In genomic region chr11:97401686-97402435, GRCm38 (mm10) we compare ENCODE assay signal across 12 mouse cellular contexts. TPM values are rescaled to one million over a fixed set of nuclear protein-coding genes. Genes with fewer than 3 reads are reported as not detected.
DNase-seq lines count a peak whose midpoint lies in the region; ATAC-seq lines count a peak whose summit lies in the region.
"Had no signal": no experiment of that assay in that cellular context is flagged by ENCODE, and none has a peak within 500 bp of the region (broad histone marks: within the 10 kb centered on the region; RNA-seq: fewer than 3 reads in every experiment).

No protein-coding gene starts in this region.

- no peaks in the 10 kb centered on the region for H3K9me3 ChIP-seq in heart, embryonic 13.5 days
- no peaks in the 10 kb centered on the region for H3K9me3 ChIP-seq in neural tube, embryonic 13.5 days
- H3K9me3 ChIP-seq in neural tube, embryonic 15.5 days (replicated peaks): no peaks in the 10 kb centered on the region
- no peaks in the 10 kb centered on the region for H3K9me3 ChIP-seq in forebrain, embryonic 16.5 days (ENCODE audit: control insufficient read depth, low read length)
- H3K9me3 ChIP-seq: embryonic facial prominence, embryonic 12.5 days had no signal

- H3K27ac ChIP-seq in heart, embryonic 13.5 days (replicated peaks): peak overlapping the region; percentile 32; the same call in 1 of the 2 replicates
- peak overlapping the region; percentile 57; the same call in 1 of the 2 replicates for H3K27ac ChIP-seq in neural tube, embryonic 13.5 days (replicated peaks)
- no peak overlapping the region for H3K27ac ChIP-seq in neural tube, embryonic 15.5 days (replicated peaks)
- peak overlapping the region; percentile 65 for H3K27ac ChIP-seq in forebrain, embryonic 16.5 days (ENCODE audit: low read length)

- H3K27me3 ChIP-seq in heart, embryonic 13.5 days (replicated peaks): no peaks in the 10 kb centered on the region
- peaks cover 19% of the 10 kb centered on the region; the same call in 1 of the 2 replicates for H3K27me3 ChIP-seq in neural tube, embryonic 13.5 days
- no peaks in the 10 kb centered on the region for H3K27me3 ChIP-seq in neural tube, embryonic 15.5 days (replicated peaks)
- no peaks in the 10 kb centered on the region for H3K27me3 ChIP-seq in forebrain, embryonic 16.5 days (replicated peaks; ENCODE audit: control insufficient read depth, insufficient read depth, low read length)

- H3K9ac ChIP-seq in heart, embryonic 13.5 days: no peak overlapping the region
- no peak overlapping the region for H3K9ac ChIP-seq in neural tube, embryonic 13.5 days
- no peak overlapping the region for H3K9ac ChIP-seq in neural tube, embryonic 15.5 days (replicated peaks)
- H3K9ac ChIP-seq in forebrain, embryonic 16.5 days (replicated peaks; ENCODE audit: low read depth, low read length): no peak overlapping the region
- H3K9ac ChIP-seq: embryonic facial prominence, embryonic 12.5 days had no signal

- H3K36me3 ChIP-seq in heart, embryonic 13.5 days: peaks cover 7% of the 10 kb centered on the region
- H3K36me3 ChIP-seq in neural tube, embryonic 13.5 days: peaks cover 15% of the 10 kb centered on the region; the same call in 1 of the 2 replicates
- 0 out of 2 replicates have a peak, but pooled peaks cover 3% of the 10 kb centered on the region for H3K36me3 ChIP-seq in neural tube, embryonic 15.5 days
- H3K36me3 ChIP-seq in forebrain, embryonic 16.5 days (ENCODE audit: control insufficient read depth, insufficient read depth): no peaks in the 10 kb centered on the region

- no peak for DNase-seq in heart, adult 18-20 months
- DNase-seq in c-Kit-positive CD71-positive TER-119-positive erythroid progenitor cells, embryonic 14.5 days (ENCODE audit: low spot score): no peak
- DNase-seq: heart, postnatal 10 days; kidney, adult 9 months; lung, postnatal 14 days had no signal

- H3K4me1 ChIP-seq in heart, embryonic 13.5 days: peaks cover 61% of the 10 kb centered on the region
- peaks cover 42% of the 10 kb centered on the region for H3K4me1 ChIP-seq in neural tube, embryonic 13.5 days (replicated peaks)
- H3K4me1 ChIP-seq in neural tube, embryonic 15.5 days: peaks cover 46% of the 10 kb centered on the region
- peaks cover 39% of the 10 kb centered on the region for H3K4me1 ChIP-seq in forebrain, embryonic 16.5 days (replicated peaks; ENCODE audit: control insufficient read depth, insufficient read depth, low read length)

- no peak for ATAC-seq in heart, embryonic 13.5 days (ENCODE audit: extremely low read depth, insufficient number of reproducible peaks, low FRiP score, low TSS enrichment)
- ATAC-seq in neural tube, embryonic 13.5 days (ENCODE audit: low read depth): no peak
- ATAC-seq in neural tube, embryonic 15.5 days (ENCODE audit: low FRiP score): no peak
- ATAC-seq in forebrain, embryonic 16.5 days: no peak
- no peak for ATAC-seq in inflammation-experienced regulatory T-cells, adult 6 months

- no peak overlapping the region for H3K4me3 ChIP-seq in heart, embryonic 13.5 days
- no peak overlapping the region for H3K4me3 ChIP-seq in neural tube, embryonic 13.5 days
- H3K4me3 ChIP-seq in neural tube, embryonic 15.5 days (replicated peaks): no peak overlapping the region
- no peak overlapping the region for H3K4me3 ChIP-seq in forebrain, embryonic 16.5 days (replicated peaks; ENCODE audit: low read length)
- H3K4me3 ChIP-seq: embryonic facial prominence, embryonic 12.5 days had no signal

- 63% methylated on average over 3 of the region's 3 CpGs for WGBS in heart, embryonic 13.5 days
- 83% methylated on average over 3 of the region's 3 CpGs for WGBS in neural tube, embryonic 13.5 days
- WGBS in neural tube, embryonic 15.5 days: 85% methylated on average over 3 of the region's 3 CpGs
- WGBS in forebrain, embryonic 16.5 days: 67% methylated on average over 3 of the region's 3 CpGs

- no peak overlapping the region for H3K4me2 ChIP-seq in heart, embryonic 13.5 days
- no peak overlapping the region for H3K4me2 ChIP-seq in neural tube, embryonic 13.5 days
- H3K4me2 ChIP-seq in neural tube, embryonic 15.5 days: no peak overlapping the region
- H3K4me2 ChIP-seq in forebrain, embryonic 16.5 days (ENCODE audit: low read length): no peak overlapping the region
- H3K4me2 ChIP-seq: embryonic facial prominence, embryonic 12.5 days; liver, embryonic 11.5 days had no signal

RNA-seq across cellular contexts. Expression of gene Arhgap23, which starts 13.5 kb away (rescaled TPM):
- 6.6 and 6.9 TPM in 2 replicates for polyA plus RNA-seq in heart, embryonic 13.5 days (2015; fragmentation: Nextera tagmentation; extraction: Ambion mirVana)
- 10 to 100 TPM; 12.5 to 13.5 TPM for total RNA-seq in heart, adult 18-20 months (2021)
- 6.8 and 7.4 TPM in 2 replicates for polyA plus RNA-seq in neural tube, embryonic 13.5 days (2015; fragmentation: Nextera tagmentation; extraction: Ambion mirVana)
- 8.0 and 9.2 TPM in 2 replicates for polyA plus RNA-seq in neural tube, embryonic 15.5 days (2015; fragmentation: Nextera tagmentation; extraction: Ambion mirVana)
- polyA plus RNA-seq in forebrain, embryonic 16.5 days (2015; fragmentation: Nextera tagmentation; extraction: Ambion mirVana): 6.9 and 7.5 TPM in 2 replicates
- not detected for polyA plus RNA-seq in inflammation-experienced regulatory T-cells, adult 6 months (2017; shearing (Covaris generic))

RNA-seq across cellular contexts. Expression of gene Socs7, which starts 39.5 kb away (rescaled TPM):
- 3.2 and 3.4 TPM in 2 replicates for polyA plus RNA-seq in heart, embryonic 13.5 days (2015; fragmentation: Nextera tagmentation; extraction: Ambion mirVana)
- 10 to 100 TPM; 21.9 to 22.8 TPM for total RNA-seq in heart, adult 18-20 months (2021)
- polyA plus RNA-seq in neural tube, embryonic 13.5 days (2015; fragmentation: Nextera tagmentation; extraction: Ambion mirVana): 7.8 and 8.9 TPM in 2 replicates
- polyA plus RNA-seq in neural tube, embryonic 15.5 days (2015; fragmentation: Nextera tagmentation; extraction: Ambion mirVana): 7.7 and 8.4 TPM in 2 replicates
- polyA plus RNA-seq in forebrain, embryonic 16.5 days (2015; fragmentation: Nextera tagmentation; extraction: Ambion mirVana): 10.7 and 11.5 TPM in 2 replicates
- polyA plus RNA-seq in inflammation-experienced regulatory T-cells, adult 6 months (2017; shearing (Covaris generic)): 1 to 10 TPM; 5.9 to 8.5 (median 7.9) TPM

RNA-seq across cellular contexts. Expression of gene Gpr179, which starts 50.0 kb away (rescaled TPM):
- polyA plus RNA-seq in heart, embryonic 13.5 days (2015; fragmentation: Nextera tagmentation; extraction: Ambion mirVana): 0.03 and 0.04 TPM in 2 replicates
- not detected for total RNA-seq in heart, adult 18-20 months (2021)
- polyA plus RNA-seq in neural tube, embryonic 13.5 days (2015; fragmentation: Nextera tagmentation; extraction: Ambion mirVana): 0.43 and 0.66 TPM in 2 replicates
- 0.33 and 0.46 TPM in 2 replicates for polyA plus RNA-seq in neural tube, embryonic 15.5 days (2015; fragmentation: Nextera tagmentation; extraction: Ambion mirVana)
- 0.16 and 0.19 TPM in 2 replicates for polyA plus RNA-seq in forebrain, embryonic 16.5 days (2015; fragmentation: Nextera tagmentation; extraction: Ambion mirVana)
- polyA plus RNA-seq in inflammation-experienced regulatory T-cells, adult 6 months (2017; shearing (Covaris generic)): under 1 TPM; 0.18 to 0.37 (median 0.27) TPM
